Mouse (Mus musculus): ENCODE measurements around the gene Akr1d1. TPM values are rescaled to one million over a fixed set of nuclear protein-coding genes. Genes with fewer than 3 reads are reported as not detected.

The Akr1d1 gene
- polyA plus RNA-seq (2012; rRNA removed), result 34.7 and 43.0 TPM in 2 replicates

DNA sequence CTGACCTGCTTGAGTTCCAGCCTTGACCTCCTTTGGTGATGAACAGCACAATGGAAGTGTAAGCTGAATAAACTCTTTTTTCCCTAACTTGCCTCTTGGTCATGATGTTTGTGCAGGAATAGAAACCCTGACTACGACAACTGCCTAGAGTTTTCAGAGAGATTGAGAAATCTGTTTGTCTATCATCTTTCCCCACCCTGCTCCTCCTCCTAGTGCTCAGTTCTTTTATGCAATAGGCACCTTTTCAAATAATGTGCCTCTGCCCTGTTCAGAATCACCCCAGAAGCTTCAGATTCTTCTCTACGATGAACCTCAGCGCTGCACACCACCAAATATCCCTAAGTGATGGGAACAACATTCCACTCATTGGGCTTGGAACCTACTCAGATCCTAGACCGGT is at the start of gene Akr1d1:
Akr1d1 (plus strand) TSS at position 234 of the 400 bp plus-strand sequence.

Other genes starting within 250 kb of the Akr1d1 start
- 0.07 and 0.08 TPM in 2 replicates for gene Dgki, start 230.0 kb upstream of the Akr1d1 start, polyA plus RNA-seq (2012; rRNA removed)
- gene Creb3l2, start 88.0 kb upstream of the Akr1d1 start, polyA plus RNA-seq (2012; rRNA removed), result 2.5 and 3.7 TPM in 2 replicates